Mouse (Mus musculus): ENCODE results near the gene Fbxw4. TPM values are rescaled to one million over a fixed set of nuclear protein-coding genes. Genes with fewer than 3 reads are reported as not detected.

Gene Fbxw4
- total and polyA plus RNA-seq, 2 experiments from 2014 or later = 3.0 to 43.7 TPM

DNA sequence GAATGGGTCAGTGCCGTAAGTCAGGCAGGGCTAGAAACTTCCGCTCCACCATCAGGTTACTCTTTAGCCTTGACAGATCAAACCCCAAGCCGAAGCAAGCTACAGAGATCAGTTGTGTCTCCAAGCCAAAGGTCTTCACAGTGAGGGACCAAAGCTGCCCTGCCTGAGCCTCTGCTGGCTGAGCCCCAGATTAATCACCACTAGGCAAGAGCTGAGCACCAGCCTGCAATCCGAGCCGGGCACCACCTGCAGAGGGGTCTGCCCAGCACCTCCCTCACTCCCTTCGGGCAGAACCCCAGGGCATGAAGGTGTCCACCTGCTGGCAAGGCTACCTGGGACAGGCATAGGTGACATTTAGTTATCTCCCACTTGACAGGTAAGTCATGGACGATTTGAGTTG is 39.1 kb downstream of the Fbxw4 start:
- DNase-seq (ENCODE audit: low spot score) (no peak), ATAC-seq (ENCODE audit: insufficient read depth, low read depth) (no peak)
- Histone ChIP-seq H3K4me2 (ENCODE audit: low read depth, low read length) (no peak overlapping the region), H3K27me3 (ENCODE audit: control insufficient read depth, insufficient read depth, low read length) (no peaks in the 10 kb centered on the region), H3K4me1 (ENCODE audit: control insufficient read depth, insufficient read depth) (no peaks in the 10 kb centered on the region), H3K9me3 (replicated peaks; ENCODE audit: control insufficient read depth, low read length) (no peaks in the 10 kb centered on the region), H3K4me3 (ENCODE audit: low read depth, low read length) (no peak overlapping the region), H3K9ac (replicated peaks; ENCODE audit: low read depth, low read length) (no peak overlapping the region), H3K27ac (ENCODE audit: low read depth) (no peak overlapping the region), H3K36me3 (replicated peaks; ENCODE audit: control insufficient read depth, insufficient read depth, low read length) (peaks cover 25% of the 10 kb centered on the region)
- WGBS = 74% methylated on average over 7 of the region's 7 CpGs
- TF ChIP-seq CTCF (IDR thresholded peaks at IDR 0.05; ENCODE audit: low read depth) (no peak), EP300 (IDR thresholded peaks at IDR 0.05; ENCODE audit: low read depth) (no peak)

DNA sequence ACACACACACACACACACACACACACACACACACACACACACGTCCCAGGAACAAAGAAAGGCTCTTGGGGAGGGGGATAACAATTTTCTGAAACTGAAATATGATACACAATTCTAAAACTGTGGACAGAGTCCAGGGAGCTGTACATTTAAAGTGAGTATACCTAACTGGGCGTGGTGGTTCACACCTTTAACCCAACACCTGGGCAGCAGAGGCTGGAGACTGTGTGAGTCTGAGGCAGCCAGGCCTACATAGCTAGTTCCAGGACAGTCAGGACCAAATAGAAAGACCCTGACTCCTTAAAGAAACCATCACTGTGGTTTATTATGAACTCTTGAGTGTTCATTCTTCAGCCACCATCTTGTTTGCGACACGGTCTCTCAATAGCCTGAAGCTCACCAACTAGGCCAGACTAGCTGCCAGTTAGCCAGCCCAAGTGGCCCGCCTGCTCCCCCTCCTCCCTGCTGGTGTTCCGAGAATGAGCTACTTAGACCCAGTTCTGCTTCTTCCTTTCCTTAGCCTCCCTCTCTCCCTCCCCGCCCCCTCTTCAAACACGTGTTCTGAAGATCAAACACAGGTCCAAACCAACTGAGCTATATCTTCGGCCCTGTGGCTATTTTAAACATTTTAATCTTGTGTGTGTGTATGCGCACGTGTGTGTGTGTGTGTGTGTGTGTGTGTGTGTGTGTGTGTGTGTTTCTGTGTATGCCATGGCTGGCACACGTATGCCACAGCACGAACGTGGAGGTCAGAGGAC is 40.2 kb downstream of the Fbxw4 start:
- DNase-seq (ENCODE audit: low spot score) (no peak), ATAC-seq (ENCODE audit: insufficient read depth, low read depth) (no peak)
- no peak overlapping the region for H3K9ac ChIP-seq (replicated peaks; ENCODE audit: low read depth, low read length)
- TF ChIP-seq EP300 (IDR thresholded peaks at IDR 0.05; ENCODE audit: low read depth) = no peak
- no peak for TF ChIP-seq CTCF (IDR thresholded peaks at IDR 0.05; ENCODE audit: low read depth)
- no peaks in the 10 kb centered on the region for H3K9me3 ChIP-seq (replicated peaks; ENCODE audit: control insufficient read depth, low read length)
- H3K4me1 ChIP-seq (ENCODE audit: control insufficient read depth, insufficient read depth) = no peaks in the 10 kb centered on the region
- H3K27me3 ChIP-seq (ENCODE audit: control insufficient read depth, insufficient read depth, low read length) = no peaks in the 10 kb centered on the region
- no peak overlapping the region for H3K4me3 ChIP-seq (ENCODE audit: low read depth, low read length)
- H3K27ac ChIP-seq (ENCODE audit: low read depth) = no peak overlapping the region
- WGBS = 82% methylated on average over 14 of the region's 14 CpGs
- 0 out of 2 replicates have a peak, but pooled peaks cover 18% of the 10 kb centered on the region for H3K36me3 ChIP-seq (replicated peaks; ENCODE audit: control insufficient read depth, insufficient read depth, low read length)
- H3K4me2 ChIP-seq (ENCODE audit: low read depth, low read length) = no peak overlapping the region

DNA sequence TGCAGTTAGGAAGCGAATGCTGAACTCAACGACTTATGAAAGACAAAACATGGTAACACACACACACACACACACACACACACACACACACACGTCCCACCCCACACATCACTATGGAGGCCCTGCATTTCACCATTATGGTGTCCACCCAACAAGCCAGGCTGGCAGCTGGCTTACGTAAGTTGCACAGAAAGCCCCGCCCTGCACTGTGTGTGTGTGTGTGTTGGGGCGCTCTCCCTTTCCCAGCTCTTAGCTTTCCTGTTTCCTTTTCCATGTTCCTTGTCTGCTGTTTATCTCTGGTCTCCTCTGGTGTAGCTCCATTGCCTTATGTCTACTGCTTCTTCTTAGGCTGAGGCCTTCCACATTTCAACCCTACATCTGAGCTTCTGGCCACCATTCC is 41.9 kb downstream of the Fbxw4 start:
- H3K4me3 ChIP-seq (ENCODE audit: low read depth, low read length) = no peak overlapping the region
- no peak for DNase-seq (ENCODE audit: low spot score)
- no peak overlapping the region for H3K27ac ChIP-seq (ENCODE audit: low read depth)
- H3K9me3 ChIP-seq (replicated peaks; ENCODE audit: control insufficient read depth, low read length) = no peaks in the 10 kb centered on the region
- no peaks in the 10 kb centered on the region for H3K4me1 ChIP-seq (ENCODE audit: control insufficient read depth, insufficient read depth)
- WGBS = 80% methylated on average over 6 of the region's 6 CpGs
- TF ChIP-seq CTCF (IDR thresholded peaks at IDR 0.05; ENCODE audit: low read depth) (no peak), EP300 (IDR thresholded peaks at IDR 0.05; ENCODE audit: low read depth) (no peak)
- ATAC-seq (ENCODE audit: insufficient read depth, low read depth) = no peak
- no peak overlapping the region for H3K4me2 ChIP-seq (ENCODE audit: low read depth, low read length)
- H3K9ac ChIP-seq (replicated peaks; ENCODE audit: low read depth, low read length) = no peak overlapping the region
- H3K27me3 ChIP-seq (ENCODE audit: control insufficient read depth, insufficient read depth, low read length) = no peaks in the 10 kb centered on the region
- H3K36me3 ChIP-seq (replicated peaks; ENCODE audit: control insufficient read depth, insufficient read depth, low read length) = 0 out of 2 replicates have a peak, but pooled peaks cover 17% of the 10 kb centered on the region

DNA sequence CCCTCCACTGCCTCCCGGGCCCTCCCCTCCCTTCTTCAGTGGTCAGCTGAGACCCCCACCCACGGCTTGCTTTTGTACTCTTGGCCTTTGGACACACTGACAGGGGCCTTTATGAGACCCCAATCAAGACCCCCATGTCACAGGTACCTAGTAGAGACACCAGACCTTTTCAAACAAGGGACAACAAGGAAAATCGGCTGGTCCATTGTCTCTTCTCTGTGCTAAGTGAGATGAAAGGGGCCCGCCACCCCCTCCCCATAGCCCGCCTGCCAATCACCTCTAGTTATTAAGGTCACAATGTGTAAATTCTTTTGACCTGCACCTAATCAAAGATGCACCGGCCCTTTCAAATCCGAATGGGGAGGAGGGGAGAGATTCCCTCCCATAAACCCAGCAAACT is 43.4 kb downstream of the Fbxw4 start:
- Histone ChIP-seq H3K9ac (replicated peaks; ENCODE audit: low read depth, low read length) (no peak overlapping the region), H3K4me3 (ENCODE audit: low read depth, low read length) (no peak overlapping the region), H3K4me2 (ENCODE audit: low read depth, low read length) (no peak overlapping the region), H3K4me1 (ENCODE audit: control insufficient read depth, insufficient read depth) (no peaks in the 10 kb centered on the region), H3K9me3 (replicated peaks; ENCODE audit: control insufficient read depth, low read length) (no peaks in the 10 kb centered on the region), H3K27ac (ENCODE audit: low read depth) (no peak overlapping the region), H3K36me3 (replicated peaks; ENCODE audit: control insufficient read depth, insufficient read depth, low read length) (0 out of 2 replicates have a peak, but pooled peaks cover 6% of the 10 kb centered on the region), H3K27me3 (ENCODE audit: control insufficient read depth, insufficient read depth, low read length) (no peaks in the 10 kb centered on the region)
- 66% methylated on average over 7 of the region's 7 CpGs for WGBS
- no peak for DNase-seq (ENCODE audit: low spot score)
- TF ChIP-seq EP300 (IDR thresholded peaks at IDR 0.05; ENCODE audit: low read depth) (no peak), CTCF (IDR thresholded peaks at IDR 0.05; ENCODE audit: low read depth) (no peak)
- ATAC-seq (ENCODE audit: insufficient read depth, low read depth) = no peak

DNA sequence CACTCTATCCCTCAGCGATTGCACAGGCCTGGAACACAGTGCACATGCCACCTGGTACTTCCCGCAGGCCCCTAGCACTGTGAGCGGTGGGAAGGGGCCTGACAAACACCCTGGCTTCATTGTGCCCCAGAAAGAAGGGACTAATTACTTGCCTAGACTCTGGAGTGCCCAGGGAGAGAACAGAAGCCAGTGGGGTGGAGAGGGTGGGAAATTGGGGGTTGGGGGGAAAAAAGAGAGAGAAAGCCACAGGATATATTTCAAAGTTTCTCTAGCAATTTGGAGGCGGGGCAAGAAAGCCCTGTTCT is 43.9 kb downstream of the Fbxw4 start:
- no peak for ATAC-seq (ENCODE audit: insufficient read depth, low read depth)
- DNase-seq (ENCODE audit: low spot score) = no peak
- Histone ChIP-seq H3K9me3 (replicated peaks; ENCODE audit: control insufficient read depth, low read length) (no peaks in the 10 kb centered on the region), H3K9ac (replicated peaks; ENCODE audit: low read depth, low read length) (no peak overlapping the region), H3K4me2 (ENCODE audit: low read depth, low read length) (no peak overlapping the region), H3K27ac (ENCODE audit: low read depth) (no peak overlapping the region), H3K27me3 (ENCODE audit: control insufficient read depth, insufficient read depth, low read length) (no peaks in the 10 kb centered on the region), H3K36me3 (replicated peaks; ENCODE audit: control insufficient read depth, insufficient read depth, low read length) (0 out of 2 replicates have a peak, but pooled peaks cover under 1% of the 10 kb centered on the region), H3K4me1 (ENCODE audit: control insufficient read depth, insufficient read depth) (no peaks in the 10 kb centered on the region), H3K4me3 (ENCODE audit: low read depth, low read length) (no peak overlapping the region)
- 80% methylated on average over 4 of the region's 4 CpGs for WGBS
- TF ChIP-seq EP300 (IDR thresholded peaks at IDR 0.05; ENCODE audit: low read depth) (no peak), CTCF (IDR thresholded peaks at IDR 0.05; ENCODE audit: low read depth) (no peak)
